Mouse (Mus musculus) midbrain, embryonic 11.5 days (tissue): ENCODE results near the gene Snapc1. TPM values are rescaled to one million over a fixed set of nuclear protein-coding genes. Genes with fewer than 3 reads are reported as not detected.

Source experiments
- ATAC-seq: fragments of 200-750 bp; cut with Nextera tagmentation; 2 replicates; pipeline ENCODE4 v1.8.0; 2017; ENCODE audit warnings: moderate TSS enrichment, moderate library complexity; ENCODE audit not compliant: low FRiP score
- DNase-seq: peaks from one replicate; pipeline ENCODE4 v3.0.0; 2015; ENCODE audit warnings: low spot score; ENCODE audit errors: missing footprints
- H3K27ac ChIP-seq: fragments of 300-500 bp; sonication (generic); 2 replicates; pipeline ENCODE4 v1.5.1; 2014; ENCODE audit warnings: low read depth, low read length
- H3K27me3 ChIP-seq: fragments of 300-500 bp; sonication (generic); 2 replicates; pipeline ENCODE4 v1.6.1; 2014; ENCODE audit warnings: mild to moderate bottlenecking, low read length, moderate library complexity, mixed read lengths; ENCODE audit not compliant: control insufficient read depth, insufficient read depth
- H3K36me3 ChIP-seq: fragments of 300-500 bp; sonication (generic); 2 replicates; pipeline ENCODE4 v1.6.1; 2014; ENCODE audit warnings: mild to moderate bottlenecking, low read length, moderate library complexity, mixed read lengths; ENCODE audit not compliant: control insufficient read depth, insufficient read depth
- H3K4me1 ChIP-seq: fragments of 300-500 bp; sonication (generic); 2 replicates; pipeline ENCODE4 v1.6.1; 2014; ENCODE audit warnings: low read length; ENCODE audit not compliant: control insufficient read depth, insufficient read depth
- H3K4me2 ChIP-seq: fragments of 300-500 bp; sonication (generic); 2 replicates; pipeline ENCODE4 v1.6.1; 2014; ENCODE audit warnings: mild to moderate bottlenecking, moderate library complexity
- H3K4me3 ChIP-seq: fragments of 300-500 bp; sonication (generic); 2 replicates; pipeline ENCODE4 v1.5.1; 2014; ENCODE audit warnings: low read depth, low read length
- H3K9ac ChIP-seq: fragments of 300-500 bp; sonication (generic); 2 replicates; pipeline ENCODE4 v1.6.1; 2014; ENCODE audit warnings: low read length
- H3K9me3 ChIP-seq: fragments of 300-500 bp; sonication (generic); 2 replicates; pipeline ENCODE4 v1.6.1; 2016; ENCODE audit warnings: low read length; ENCODE audit not compliant: control insufficient read depth
- WGBS: fragments of 180-500 bp; shearing (Covaris S2); extraction: QIAGEN DNeasy Blood & Tissue Kit; methylation state at CpG from one replicate; pipeline ENCODE4 v1.1.7; 2014; 5-methylcytosine and 5-hydroxymethylcytosine counted together
- polyA plus RNA-seq: library from polyadenylated mRNA; unstranded; fragments of >200 nt; fragmentation: Nextera tagmentation; extraction: Ambion mirVana; gene quantifications from 2 replicates; pipeline ENCODE4 v1.2.1, GENCODE M21; 2014

Snapc1 gene
- 23.1 and 26.6 TPM in 2 replicates for polyA plus RNA-seq

GRCm38 (mm10) chr12:73964291-73965281, at the start of gene Snapc1:
TSS of gene Snapc1 (plus strand) at chr12:73964481.
- Histone ChIP-seq H3K27me3 (no peaks in the 10 kb centered on the region), H3K4me2 (peak within 1 kb of the TSS; percentile 75)
- WGBS: 1% methylated on average over 60 of the region's 60 CpGs

GRCm38 (mm10) chr12:73918479-73918878, 45.8 kb upstream of the Snapc1 start:
- no peak for DNase-seq
- no peaks in the 10 kb centered on the region for H3K27me3 ChIP-seq
- ATAC-seq: no peak
- H3K4me3 ChIP-seq: no peak overlapping the region
- H3K27ac ChIP-seq: no peak overlapping the region
- no peak overlapping the region for H3K4me2 ChIP-seq
- no peaks in the 10 kb centered on the region for H3K36me3 ChIP-seq
- H3K9ac ChIP-seq: no peak overlapping the region
- H3K4me1 ChIP-seq: no peaks in the 10 kb centered on the region
- H3K9me3 ChIP-seq: no peaks in the 10 kb centered on the region
- WGBS: 95% methylated on average over 5 of the region's 5 CpGs

More at GRCm38 (mm10) chr12:73964291-73965281, at the start of gene Snapc1:
- ATAC-seq: peak; percentile 100
- Histone ChIP-seq H3K36me3 (peaks cover 12% of the 10 kb centered on the region; the same call in 1 of the 2 replicates), H3K9ac (peak within 1 kb of the TSS; percentile 76), H3K4me3 (peak within 1 kb of the TSS; percentile 85), H3K27ac (peak within 1 kb of the TSS; percentile 12; the same call in 1 of the 2 replicates), H3K9me3 (no peaks in the 10 kb centered on the region), H3K4me1 (peaks cover 6% of the 10 kb centered on the region; the same call in 1 of the 2 replicates)
- peak; percentile 100 for DNase-seq

DNA sequence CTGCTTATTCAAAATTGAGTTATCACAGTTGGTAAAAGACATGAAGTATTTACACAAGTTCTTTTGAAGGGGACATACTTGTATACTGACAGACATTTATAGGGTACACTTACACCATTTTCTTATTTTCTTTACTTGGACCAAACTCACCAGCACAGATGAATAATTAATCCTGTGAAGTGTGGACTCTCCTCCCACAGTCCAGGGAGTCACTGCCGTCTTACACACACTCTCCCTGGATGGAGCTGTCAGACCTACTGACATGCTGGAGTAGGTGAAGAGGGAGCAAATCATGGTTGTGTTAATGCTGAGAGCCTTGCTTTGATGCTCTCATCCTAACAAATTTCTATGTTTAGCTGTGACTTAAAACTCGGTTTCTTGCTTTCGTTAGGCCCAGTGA, 34.0 kb upstream of the Snapc1 start:
- no peaks in the 10 kb centered on the region for H3K9me3 ChIP-seq
- H3K4me1 ChIP-seq: no peaks in the 10 kb centered on the region
- H3K27ac ChIP-seq: no peak overlapping the region
- 83% methylated on average over 3 of the region's 3 CpGs for WGBS
- H3K4me3 ChIP-seq: no peak overlapping the region
- H3K27me3 ChIP-seq: no peaks in the 10 kb centered on the region
- peaks cover 8% of the 10 kb centered on the region for H3K36me3 ChIP-seq
- no peak for DNase-seq
- H3K4me2 ChIP-seq: no peak overlapping the region
- H3K9ac ChIP-seq: no peak overlapping the region
- no peak for ATAC-seq

- Histone ChIP-seq H3K4me1 (no peaks in the 10 kb centered on the region), H3K36me3 (peaks cover 8% of the 10 kb centered on the region), H3K4me2 (no peak overlapping the region), H3K9me3 (no peaks in the 10 kb centered on the region), H3K9ac (no peak overlapping the region), H3K4me3 (no peak overlapping the region), H3K27ac (no peak overlapping the region), H3K27me3 (no peaks in the 10 kb centered on the region)
- ATAC-seq (no peak), DNase-seq (no peak)
- WGBS: 65% methylated on average over 5 of the region's 5 CpGs
These were observed 33.0 kb upstream of the Snapc1 start for GRCm38 (mm10) chr12:73931274-73931673.

GRCm38 (mm10) chr12:73934528-73934927, 29.8 kb upstream of the Snapc1 start:
- WGBS: 91% methylated on average over 2 of the region's 2 CpGs
- peaks cover 8% of the 10 kb centered on the region for H3K36me3 ChIP-seq
- no peak for ATAC-seq

GRCm38 (mm10) chr12:73937353-73937752, 26.9 kb upstream of the Snapc1 start, which contains the start of gene Gm49321:
TSS of gene Gm49321 (plus strand) at chr12:73937653.
- WGBS: 89% methylated on average over 1 of the region's 1 CpGs
- no peaks in the 10 kb centered on the region for H3K4me1 ChIP-seq
- peaks cover 8% of the 10 kb centered on the region for H3K36me3 ChIP-seq

More at GRCm38 (mm10) chr12:73934528-73934927, 29.8 kb upstream of the Snapc1 start:
- no peak overlapping the region for H3K9ac ChIP-seq
- H3K9me3 ChIP-seq: no peaks in the 10 kb centered on the region
- H3K4me2 ChIP-seq: no peak overlapping the region
- no peaks in the 10 kb centered on the region for H3K27me3 ChIP-seq
- no peak overlapping the region for H3K4me3 ChIP-seq
- H3K27ac ChIP-seq: no peak overlapping the region
- no peak for DNase-seq
- H3K4me1 ChIP-seq: no peaks in the 10 kb centered on the region

DNA sequence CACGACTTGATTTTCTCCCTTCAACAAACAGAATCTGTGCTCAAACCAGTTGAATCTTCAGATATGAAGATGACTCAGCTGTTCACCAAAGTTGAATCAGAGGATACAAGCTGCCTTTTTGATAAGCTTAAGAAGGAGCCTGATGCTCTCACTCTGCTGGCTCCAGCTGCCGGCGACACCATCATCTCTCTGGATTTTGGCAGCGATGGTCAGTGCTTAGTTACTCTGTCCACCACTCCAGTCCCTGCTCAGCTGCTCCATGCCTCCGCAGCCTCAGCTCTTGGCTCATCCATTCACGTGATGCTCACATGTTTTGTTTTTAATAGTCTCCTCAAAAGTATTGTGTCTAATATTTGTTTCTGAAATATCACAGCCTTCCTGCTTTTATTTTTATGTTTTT, 24.7 kb upstream of the Snapc1 start:
- no peak for ATAC-seq
- 94% methylated on average over 6 of the region's 6 CpGs for WGBS
- Histone ChIP-seq H3K4me3 (no peak overlapping the region), H3K9ac (no peak overlapping the region), H3K4me1 (no peaks in the 10 kb centered on the region), H3K27ac (no peak overlapping the region), H3K9me3 (no peaks in the 10 kb centered on the region), H3K36me3 (no peaks in the 10 kb centered on the region), H3K4me2 (no peak overlapping the region), H3K27me3 (no peaks in the 10 kb centered on the region)
- no peak for DNase-seq

More at GRCm38 (mm10) chr12:73937353-73937752, 26.9 kb upstream of the Snapc1 start, which contains the start of gene Gm49321:
- no peak within 1 kb of the TSS for H3K27ac ChIP-seq
- ATAC-seq (no peak), DNase-seq (no peak)
- H3K9ac ChIP-seq: no peak within 1 kb of the TSS
- H3K27me3 ChIP-seq: no peaks in the 10 kb centered on the region
- no peak within 1 kb of the TSS for H3K4me2 ChIP-seq
- H3K9me3 ChIP-seq: no peaks in the 10 kb centered on the region
- no peak within 1 kb of the TSS for H3K4me3 ChIP-seq

- WGBS: 88% methylated on average over 4 of the region's 4 CpGs
- no peak overlapping the region for H3K27ac ChIP-seq
- no peaks in the 10 kb centered on the region for H3K36me3 ChIP-seq
- peaks cover 5% of the 10 kb centered on the region for H3K4me1 ChIP-seq
- ATAC-seq (no peak), DNase-seq (peak; percentile 86)
- H3K27me3 ChIP-seq: no peaks in the 10 kb centered on the region; the same call in 1 of the 2 replicates
- H3K4me2 ChIP-seq: no peak overlapping the region
- H3K9me3 ChIP-seq: no peaks in the 10 kb centered on the region
- no peak overlapping the region for H3K9ac ChIP-seq
- H3K4me3 ChIP-seq: no peak overlapping the region
These were observed 15.9 kb upstream of the Snapc1 start for GRCm38 (mm10) chr12:73948415-73948814.
